Mouse (Mus musculus) retina, postnatal 7 days (tissue): ENCODE data around the gene Agpat4.
"Not testable (repeated sequence)": the region's sequence is repeated elsewhere in the genome, so short reads cannot be mapped to it uniquely, and the experiment has no call there.

Experiments
- DNase-seq: peaks from one replicate; pipeline ENCODE4 v3.0.0-alpha.2; 2012; ENCODE audit warnings: low read depth, low spot score

The Agpat4 gene

GRCm38 (mm10) chr17:12122262-12122661 is 3.8 kb downstream of the Agpat4 start:
- not testable (repeated sequence) for DNase-seq

- DNase-seq = no peak
Observed at GRCm38 (mm10) chr17:12123168-12123567, 4.7 kb downstream of the Agpat4 start.

- no peak for DNase-seq
Observed at GRCm38 (mm10) chr17:12127056-12127455, 8.6 kb downstream of the Agpat4 start.

- DNase-seq = no peak
Observed at GRCm38 (mm10) chr17:12128976-12129375, 10.5 kb downstream of the Agpat4 start.

- no peak for DNase-seq
Observed at GRCm38 (mm10) chr17:12131171-12131570, 12.7 kb downstream of the Agpat4 start.

GRCm38 (mm10) chr17:12131581-12131980 is 13.1 kb downstream of the Agpat4 start:
- DNase-seq = no peak

- no peak for DNase-seq
Observed at GRCm38 (mm10) chr17:12132904-12133303, 14.4 kb downstream of the Agpat4 start.

- no peak for DNase-seq
Observed at GRCm38 (mm10) chr17:12133985-12134384, 15.5 kb downstream of the Agpat4 start.

- DNase-seq = no peak
Observed at GRCm38 (mm10) chr17:12134975-12135633, 16.6 kb downstream of the Agpat4 start.

GRCm38 (mm10) chr17:12138355-12138754 is 19.9 kb downstream of the Agpat4 start:
- DNase-seq = no peak

GRCm38 (mm10) chr17:12143948-12144364 is 25.5 kb downstream of the Agpat4 start:
- no peak for DNase-seq

- DNase-seq = no peak
Observed at GRCm38 (mm10) chr17:12146132-12146681, 27.7 kb downstream of the Agpat4 start.

- DNase-seq = no peak
Observed at GRCm38 (mm10) chr17:12147830-12148229, 29.3 kb downstream of the Agpat4 start.

GRCm38 (mm10) chr17:12149232-12149861 is 30.8 kb downstream of the Agpat4 start:
- DNase-seq = no peak

GRCm38 (mm10) chr17:12150970-12151369 is 32.5 kb downstream of the Agpat4 start:
- no peak for DNase-seq

GRCm38 (mm10) chr17:12154260-12154659 is 35.8 kb downstream of the Agpat4 start:
- no peak for DNase-seq

GRCm38 (mm10) chr17:12155236-12155635 is 36.7 kb downstream of the Agpat4 start:
- DNase-seq = no peak

GRCm38 (mm10) chr17:12155872-12156271 is 37.4 kb downstream of the Agpat4 start:
- no peak for DNase-seq

GRCm38 (mm10) chr17:12156661-12157060 is 38.2 kb downstream of the Agpat4 start:
- DNase-seq = no peak

- no peak for DNase-seq
Observed at GRCm38 (mm10) chr17:12157203-12157602, 38.7 kb downstream of the Agpat4 start.

GRCm38 (mm10) chr17:12159187-12160060 is 40.9 kb downstream of the Agpat4 start:
- no peak for DNase-seq

GRCm38 (mm10) chr17:12160061-12160421 is 41.5 kb downstream of the Agpat4 start:
- DNase-seq = no peak
